Mouse (Mus musculus): ENCODE results near the gene Uts2.

Uts2 gene

GRCm38 (mm10) chr4:150996797-150997196 lies at the start of gene Uts2:
Uts2 (plus strand) TSS chr4:150997097.
- no peak for DNase-seq (ENCODE audit: low spot score in 2 of 2)

- DNase-seq (ENCODE audit: low spot score in 2 of 2) = no peak
These were observed 45.9 kb upstream of the Uts2 start for GRCm38 (mm10) chr4:150950972-150951371.

- DNase-seq (ENCODE audit: low spot score in 2 of 2) = no peak
These were observed 40.4 kb upstream of the Uts2 start for GRCm38 (mm10) chr4:150956369-150957105.

GRCm38 (mm10) chr4:150957106-150957458 lies 39.8 kb upstream of the Uts2 start:
- DNase-seq (ENCODE audit: low spot score in 2 of 2) = no peak

GRCm38 (mm10) chr4:150958536-150958935 lies 38.4 kb upstream of the Uts2 start:
- no peak for DNase-seq (ENCODE audit: low spot score in 2 of 2)

- no peak for DNase-seq (ENCODE audit: low spot score in 2 of 2)
These were observed 34.7 kb upstream of the Uts2 start for GRCm38 (mm10) chr4:150962231-150962630.

- no peak for DNase-seq (ENCODE audit: low spot score in 2 of 2)
These were observed 33.2 kb upstream of the Uts2 start for GRCm38 (mm10) chr4:150963711-150964110.

GRCm38 (mm10) chr4:150964635-150965554 lies 32.0 kb upstream of the Uts2 start:
- peak; percentile 70 to 89 for DNase-seq (ENCODE audit: low spot score in 2 of 2)

- no peak for DNase-seq (ENCODE audit: low spot score in 2 of 2)
These were observed 31.3 kb upstream of the Uts2 start for GRCm38 (mm10) chr4:150965555-150965951.

GRCm38 (mm10) chr4:150966556-150966955 lies 30.3 kb upstream of the Uts2 start:
- peak; percentile 22 to 67 for DNase-seq (ENCODE audit: low spot score in 2 of 2)

GRCm38 (mm10) chr4:150968956-150969355 lies 27.9 kb upstream of the Uts2 start:
- DNase-seq (ENCODE audit: low spot score in 2 of 2) = no peak

- no peak for DNase-seq (ENCODE audit: low spot score in 2 of 2)
These were observed 23.6 kb upstream of the Uts2 start for GRCm38 (mm10) chr4:150973264-150973663.

- DNase-seq (ENCODE audit: low spot score in 2 of 2) = no peak
These were observed 21.8 kb upstream of the Uts2 start for GRCm38 (mm10) chr4:150975145-150975544.

GRCm38 (mm10) chr4:150978156-150978910 lies 18.6 kb upstream of the Uts2 start:
- DNase-seq (ENCODE audit: low spot score in 2 of 2) = no peak

- DNase-seq (ENCODE audit: low spot score in 2 of 2) = no peak
These were observed 17.4 kb upstream of the Uts2 start for GRCm38 (mm10) chr4:150979455-150979854.

- DNase-seq (ENCODE audit: low spot score in 2 of 2) = no peak
These were observed 16.7 kb upstream of the Uts2 start for GRCm38 (mm10) chr4:150980153-150980552.

- DNase-seq (ENCODE audit: low spot score in 2 of 2) = peak in 1 of 2 experiments; percentile 47
These were observed 6.7 kb upstream of the Uts2 start for GRCm38 (mm10) chr4:150990148-150990547.

- no peak for DNase-seq (ENCODE audit: low spot score in 2 of 2)
These were observed 1.7 kb downstream of the Uts2 start for GRCm38 (mm10) chr4:150998626-150999025.

- no peak for DNase-seq (ENCODE audit: low spot score in 2 of 2)
These were observed 4.5 kb downstream of the Uts2 start for GRCm38 (mm10) chr4:151001397-151001796.

- DNase-seq (ENCODE audit: low spot score in 2 of 2) = no peak
These were observed 8.9 kb downstream of the Uts2 start for GRCm38 (mm10) chr4:151005656-151006318.

- peak; percentile 33 to 71 for DNase-seq (ENCODE audit: low spot score in 2 of 2)
These were observed 10.0 kb downstream of the Uts2 start for GRCm38 (mm10) chr4:151006945-151007344.

GRCm38 (mm10) chr4:151010316-151010715 lies 13.4 kb downstream of the Uts2 start:
- no peak for DNase-seq (ENCODE audit: low spot score in 2 of 2)

All from spleen, postnatal 10 days (tissue).